Mouse (Mus musculus): ENCODE results near the gene Plscr1. TPM values are rescaled to one million over a fixed set of nuclear protein-coding genes. Genes with fewer than 3 reads are reported as not detected.

The Plscr1 gene
- polyA plus RNA-seq, 2 experiments: 12.3 to 23.0 TPM

- Histone ChIP-seq H3K4me3 (ENCODE audit: insufficient read depth in 1 of 2, low read depth in 2 of 2, low read length in 2 of 2) (no peak overlapping the region), H3K36me3 (replicated peaks; ENCODE audit: control insufficient read depth, insufficient read depth, low read depth) (no peaks in the 10 kb centered on the region), H3K4me2 (ENCODE audit: low read depth) (peak overlapping the region; percentile 45), H3K27me3 (ENCODE audit: control insufficient read depth, insufficient read depth, low read length) (no peaks in the 10 kb centered on the region), H3K27ac (no peak overlapping the region), H3K9ac (replicated peaks) (no peak overlapping the region; the same call in 1 of the 2 replicates), H3K9me3 (ENCODE audit: control insufficient read depth, low read length) (no peaks in the 10 kb centered on the region), H3K4me1 (replicated peaks; ENCODE audit: control insufficient read depth in 2 of 2, insufficient read depth in 2 of 2, low read length in 1 of 2) (peaks cover 2 to 17% of the 10 kb centered on the region in 2 experiments; a peak in 3 of 4 replicates)
- DNase-seq (ENCODE audit: low read depth in 3 of 3, low spot score in 3 of 3): no peak
- WGBS (ENCODE audit: insufficient replicate concordance): 32% methylated on average over 10 of the region's 10 CpGs
- TF ChIP-seq CTCF (IDR thresholded peaks at IDR 0.05; ENCODE audit: low read depth) (no peak), EP300 (IDR thresholded peaks at IDR 0.05; ENCODE audit: low read depth) (no peak)
- ATAC-seq (ENCODE audit: insufficient read depth): peak; percentile 46; the same call in 1 of the 2 replicates
Measured at GRCm38 (mm10) chr9:92253585-92254321, 4.2 kb downstream of the Plscr1 start.

GRCm38 (mm10) chr9:92260481-92261159 is 11.1 kb downstream of the Plscr1 start:
- Histone ChIP-seq H3K4me3 (ENCODE audit: insufficient read depth in 1 of 2, low read depth in 2 of 2, low read length in 2 of 2) (no peak overlapping the region), H3K27ac (no peak overlapping the region), H3K9ac (replicated peaks) (no peak overlapping the region), H3K36me3 (replicated peaks; ENCODE audit: control insufficient read depth, insufficient read depth, low read depth) (no peaks in the 10 kb centered on the region), H3K4me1 (replicated peaks; ENCODE audit: control insufficient read depth in 2 of 2, insufficient read depth in 2 of 2, low read length in 1 of 2) (0 out of 4 replicates have a peak, but pooled peaks cover 0 to 1% of the 10 kb centered on the region in 2 experiments), H3K4me2 (ENCODE audit: low read depth) (no peak overlapping the region), H3K9me3 (ENCODE audit: control insufficient read depth, low read length) (no peaks in the 10 kb centered on the region), H3K27me3 (ENCODE audit: control insufficient read depth, insufficient read depth, low read length) (no peaks in the 10 kb centered on the region)
- WGBS (ENCODE audit: insufficient replicate concordance): 42% methylated on average over 7 of the region's 7 CpGs
- no peak for TF ChIP-seq CTCF (IDR thresholded peaks at IDR 0.05; ENCODE audit: low read depth)
- no peak for TF ChIP-seq EP300 (IDR thresholded peaks at IDR 0.05; ENCODE audit: low read depth)
- no peak for ATAC-seq (ENCODE audit: insufficient read depth)
- DNase-seq (ENCODE audit: low read depth in 3 of 3, low spot score in 3 of 3): no peak

GRCm38 (mm10) chr9:92265719-92266118 is 16.2 kb downstream of the Plscr1 start:
- ATAC-seq (ENCODE audit: insufficient read depth) (peak; percentile 40; the same call in 1 of the 2 replicates), DNase-seq (ENCODE audit: low read depth in 3 of 3, low spot score in 3 of 3) (no peak)
- H3K9ac ChIP-seq (replicated peaks): no peak overlapping the region
- H3K27me3 ChIP-seq (ENCODE audit: control insufficient read depth, insufficient read depth, low read length): no peaks in the 10 kb centered on the region
- no peak for TF ChIP-seq EP300 (IDR thresholded peaks at IDR 0.05; ENCODE audit: low read depth)
- no peak for TF ChIP-seq CTCF (IDR thresholded peaks at IDR 0.05; ENCODE audit: low read depth)
- H3K4me1 ChIP-seq (replicated peaks; ENCODE audit: control insufficient read depth in 2 of 2, insufficient read depth in 2 of 2, low read length in 1 of 2): peaks cover 0 to 13% of the 10 kb centered on the region in 2 experiments; a peak in 1 of 4 replicates
- H3K9me3 ChIP-seq (ENCODE audit: control insufficient read depth, low read length): no peaks in the 10 kb centered on the region
- H3K4me2 ChIP-seq (ENCODE audit: low read depth): peak overlapping the region; percentile 36
- 0 out of 4 replicates have a peak overlapping the region, but pooled peaks of 1 of the 2 experiments have one; percentile 2 for H3K4me3 ChIP-seq (ENCODE audit: insufficient read depth in 1 of 2, low read depth in 2 of 2, low read length in 2 of 2)
- H3K36me3 ChIP-seq (replicated peaks; ENCODE audit: control insufficient read depth, insufficient read depth, low read depth): no peaks in the 10 kb centered on the region; the same call in 1 of the 2 replicates
- 52% methylated on average over 4 of the region's 4 CpGs for WGBS (ENCODE audit: insufficient replicate concordance)
- H3K27ac ChIP-seq: no peak overlapping the region

- Histone ChIP-seq H3K4me2 (ENCODE audit: low read depth) (no peak overlapping the region), H3K36me3 (replicated peaks; ENCODE audit: control insufficient read depth, insufficient read depth, low read depth) (no peaks in the 10 kb centered on the region; the same call in 1 of the 2 replicates), H3K9ac (replicated peaks) (no peak overlapping the region), H3K4me3 (ENCODE audit: insufficient read depth in 1 of 2, low read depth in 2 of 2, low read length in 2 of 2) (no peak overlapping the region), H3K27ac (no peak overlapping the region), H3K9me3 (ENCODE audit: control insufficient read depth, low read length) (no peaks in the 10 kb centered on the region), H3K27me3 (ENCODE audit: control insufficient read depth, insufficient read depth, low read length) (no peaks in the 10 kb centered on the region), H3K4me1 (replicated peaks; ENCODE audit: control insufficient read depth in 2 of 2, insufficient read depth in 2 of 2, low read length in 1 of 2) (peaks cover 0 to 16% of the 10 kb centered on the region in 2 experiments; a peak in 1 of 4 replicates)
- WGBS (ENCODE audit: insufficient replicate concordance): 67% methylated on average over 8 of the region's 8 CpGs
- no peak for DNase-seq (ENCODE audit: low read depth in 3 of 3, low spot score in 3 of 3)
- TF ChIP-seq CTCF (IDR thresholded peaks at IDR 0.05; ENCODE audit: low read depth) (no peak), EP300 (IDR thresholded peaks at IDR 0.05; ENCODE audit: low read depth) (no peak)
- 0 out of 2 replicates have a peak, but pooled peaks have one; percentile 22 for ATAC-seq (ENCODE audit: insufficient read depth)
Measured at GRCm38 (mm10) chr9:92266558-92267171, 17.1 kb downstream of the Plscr1 start.
